Mouse (Mus musculus) ES-Bruce4 (cell line): ENCODE data around the gene Appl1. TPM values are rescaled to one million over a fixed set of nuclear protein-coding genes. Genes with fewer than 3 reads are reported as not detected.

ENCODE experiments used
- H3K27ac ChIP-seq: 2 replicates; pipeline ENCODE4 v1.5.1; 2012; ENCODE audit warnings: low read length, inconsistent platforms; ENCODE audit not compliant: insufficient read depth
- H3K27me3 ChIP-seq: 2 replicates; pipeline ENCODE4 v1.6.1; 2012; ENCODE audit warnings: mild to moderate bottlenecking, low read length, inconsistent platforms; ENCODE audit not compliant: control insufficient read depth, poor library complexity, insufficient read depth, severe bottlenecking
- H3K36me3 ChIP-seq: 2 replicates; pipeline ENCODE4 v1.6.1; 2012; ENCODE audit warnings: inconsistent platforms, mild to moderate bottlenecking, low read length, moderate library complexity; ENCODE audit not compliant: control insufficient read depth, poor library complexity, insufficient read depth, severe bottlenecking
- H3K4me1 ChIP-seq: one replicate; pipeline ENCODE4 v1.8.1; 2011; ENCODE audit warnings: low read length; ENCODE audit not compliant: control insufficient read depth, insufficient read depth
- H3K4me3 ChIP-seq: 2 replicates; pipeline ENCODE4 v1.5.1; 2011; ENCODE audit warnings: low read depth, mild to moderate bottlenecking, low read length
- H3K9ac ChIP-seq: 2 replicates; pipeline ENCODE4 v1.6.1; 2012; ENCODE audit warnings: low read depth, mild to moderate bottlenecking, inconsistent platforms; ENCODE audit not compliant: poor library complexity, severe bottlenecking
- H3K9me3 ChIP-seq: replicated peaks from 2 replicates; pipeline ENCODE4 v1.6.1; 2012; ENCODE audit warnings: mild to moderate bottlenecking, low read length, inconsistent platforms; ENCODE audit not compliant: control insufficient read depth, poor library complexity, insufficient read depth, severe bottlenecking
- CTCF ChIP-seq: IDR thresholded peaks from one replicate; pipeline ENCODE4 v1.8.1; 2011; ENCODE audit warnings: low read depth, low read length
- EP300 ChIP-seq: IDR thresholded peaks from 2 replicates; pipeline ENCODE4 v1.6.1; 2011; ENCODE audit warnings: low read depth, low read length; ENCODE audit not compliant: insufficient read depth
- POLR2A ChIP-seq: IDR thresholded peaks from one replicate; pipeline ENCODE4 v1.8.1; 2011; ENCODE audit warnings: low read length; ENCODE audit not compliant: insufficient read depth
- polyA plus RNA-seq: library from polyadenylated mRNA; stranded (reverse); fragments of >200 nt; gene quantifications from 2 replicates; pipeline ENCODE4 v1.2.4, GENCODE M21; 2011; ENCODE audit warnings: low read depth; ENCODE audit not compliant: missing spikeins, insufficient read depth, insufficient read length

Gene Appl1
- polyA plus RNA-seq, 1 experiment = 67.3 TPM

DNA sequence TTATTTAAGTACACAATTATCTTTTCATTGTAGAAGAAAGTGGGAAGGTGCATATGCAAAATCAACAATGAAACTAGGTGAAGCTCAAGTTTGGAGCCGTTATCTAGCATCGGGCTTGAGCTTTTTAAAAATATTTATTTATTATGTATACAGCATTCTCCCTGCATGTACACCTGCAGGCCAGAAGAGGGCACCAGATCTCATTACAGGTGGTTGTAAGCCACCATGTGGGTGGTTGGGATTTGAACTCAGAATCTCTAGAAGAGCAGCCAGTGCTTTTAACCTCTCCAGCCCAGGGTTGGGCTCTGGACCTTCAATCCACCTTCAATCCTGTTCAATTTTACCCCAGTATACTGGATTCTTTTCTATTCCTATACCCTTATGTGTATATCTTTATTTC is 17.7 kb upstream of the Appl1 start:
- peaks cover 2% of the 10 kb centered on the region for H3K4me1 ChIP-seq
- no peak overlapping the region for H3K27ac ChIP-seq
- no peak overlapping the region for H3K4me3 ChIP-seq
- TF ChIP-seq POLR2A (no peak), CTCF (peak; percentile 16), EP300 (no peak)
- H3K36me3 ChIP-seq = no peaks in the 10 kb centered on the region
- H3K27me3 ChIP-seq = no peaks in the 10 kb centered on the region
- H3K9me3 ChIP-seq = 0 out of 2 replicates have a peak, but pooled peaks cover 4% of the 10 kb centered on the region
- no peak overlapping the region for H3K9ac ChIP-seq

DNA sequence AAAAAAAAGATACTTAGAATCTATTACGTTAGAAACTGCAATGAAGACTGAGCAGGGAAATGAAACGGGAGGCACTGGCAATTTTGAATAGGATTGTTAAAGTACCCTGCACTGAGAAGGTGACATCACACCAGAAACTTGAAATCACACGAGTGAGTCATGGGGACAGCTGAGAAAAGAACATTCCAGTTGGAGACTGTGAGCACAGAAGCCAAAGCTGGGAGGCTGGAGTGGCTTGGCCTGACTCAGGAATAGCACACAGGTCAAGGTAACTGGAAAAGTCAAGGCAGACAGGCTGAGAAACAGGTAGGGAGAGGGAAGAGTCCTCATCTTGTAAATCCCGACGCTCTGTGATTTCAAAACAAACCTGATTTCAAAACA is 11.1 kb upstream of the Appl1 start:
- no peak overlapping the region for H3K27ac ChIP-seq
- no peak overlapping the region for H3K9ac ChIP-seq
- H3K36me3 ChIP-seq = no peaks in the 10 kb centered on the region
- TF ChIP-seq CTCF (no peak), EP300 (no peak), POLR2A (no peak)
- no peaks in the 10 kb centered on the region for H3K4me1 ChIP-seq
- 0 out of 2 replicates have a peak, but pooled peaks cover 4% of the 10 kb centered on the region for H3K9me3 ChIP-seq
- no peaks in the 10 kb centered on the region for H3K27me3 ChIP-seq
- no peak overlapping the region for H3K4me3 ChIP-seq

GRCm38 (mm10) chr14:26981494-26982149 is 10.6 kb upstream of the Appl1 start:
- peak overlapping the region; percentile 42; the same call in 1 of the 2 replicates for H3K4me3 ChIP-seq
- no peaks in the 10 kb centered on the region for H3K27me3 ChIP-seq
- H3K9ac ChIP-seq = no peak overlapping the region
- no peak overlapping the region; the same call in 1 of the 2 replicates for H3K27ac ChIP-seq
- H3K4me1 ChIP-seq = no peaks in the 10 kb centered on the region
- 0 out of 2 replicates have a peak, but pooled peaks cover 4% of the 10 kb centered on the region for H3K9me3 ChIP-seq
- TF ChIP-seq EP300 (no peak), CTCF (no peak), POLR2A (no peak)
- no peaks in the 10 kb centered on the region for H3K36me3 ChIP-seq

DNA sequence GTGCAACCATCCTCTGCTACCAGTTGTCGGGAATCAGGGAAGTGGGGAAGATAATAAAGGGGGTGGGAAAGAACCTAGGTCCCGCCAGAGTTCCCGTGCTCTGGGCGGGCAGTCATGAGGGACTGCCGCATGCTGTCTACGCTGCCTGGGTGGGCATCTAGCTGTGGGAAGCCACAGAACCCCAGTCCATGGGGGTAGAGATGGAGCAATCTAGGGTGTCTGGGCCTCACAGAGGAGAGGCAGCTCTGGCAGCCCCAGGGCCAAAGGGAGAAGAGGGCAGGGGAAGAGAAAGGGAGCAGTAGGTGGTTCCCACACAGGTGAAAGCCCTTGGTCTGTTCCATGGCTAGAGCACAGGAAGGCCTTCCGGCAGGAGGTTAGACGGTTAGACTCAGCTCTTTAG is 10.0 kb upstream of the Appl1 start:
- Histone ChIP-seq H3K27ac (no peak overlapping the region), H3K27me3 (no peaks in the 10 kb centered on the region), H3K4me1 (no peaks in the 10 kb centered on the region), H3K36me3 (no peaks in the 10 kb centered on the region), H3K9ac (no peak overlapping the region), H3K9me3 (0 out of 2 replicates have a peak, but pooled peaks cover 4% of the 10 kb centered on the region), H3K4me3 (no peak overlapping the region; the same call in 1 of the 2 replicates)
- no peak for TF ChIP-seq POLR2A
- TF ChIP-seq CTCF = no peak
- TF ChIP-seq EP300 = no peak

DNA sequence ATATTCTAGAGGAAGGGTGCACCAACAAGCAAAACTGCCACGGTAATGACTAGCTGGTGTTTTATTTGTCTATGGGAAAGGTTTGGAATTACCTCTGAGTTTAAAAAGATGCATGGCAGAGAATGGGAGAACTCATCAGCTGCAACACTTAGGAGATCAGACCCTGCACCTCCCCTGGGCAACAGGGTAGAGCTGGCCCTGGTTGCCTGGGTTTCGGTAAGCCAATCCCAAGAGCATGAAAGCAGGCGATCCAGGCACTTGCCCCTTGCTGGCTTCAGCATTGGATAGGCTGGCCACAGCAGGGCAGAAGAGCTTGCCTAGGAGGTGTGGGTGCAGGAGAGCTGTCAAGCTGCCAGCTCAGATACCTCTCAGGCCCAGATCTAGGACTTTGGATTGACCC is 8.8 kb upstream of the Appl1 start:
- no peaks in the 10 kb centered on the region for H3K9me3 ChIP-seq
- no peak overlapping the region for H3K4me3 ChIP-seq
- no peaks in the 10 kb centered on the region for H3K27me3 ChIP-seq
- H3K36me3 ChIP-seq = no peaks in the 10 kb centered on the region
- H3K9ac ChIP-seq = no peak overlapping the region
- no peak for TF ChIP-seq POLR2A
- no peak for TF ChIP-seq EP300
- no peak for TF ChIP-seq CTCF
- H3K4me1 ChIP-seq = no peaks in the 10 kb centered on the region
- H3K27ac ChIP-seq = no peak overlapping the region

DNA sequence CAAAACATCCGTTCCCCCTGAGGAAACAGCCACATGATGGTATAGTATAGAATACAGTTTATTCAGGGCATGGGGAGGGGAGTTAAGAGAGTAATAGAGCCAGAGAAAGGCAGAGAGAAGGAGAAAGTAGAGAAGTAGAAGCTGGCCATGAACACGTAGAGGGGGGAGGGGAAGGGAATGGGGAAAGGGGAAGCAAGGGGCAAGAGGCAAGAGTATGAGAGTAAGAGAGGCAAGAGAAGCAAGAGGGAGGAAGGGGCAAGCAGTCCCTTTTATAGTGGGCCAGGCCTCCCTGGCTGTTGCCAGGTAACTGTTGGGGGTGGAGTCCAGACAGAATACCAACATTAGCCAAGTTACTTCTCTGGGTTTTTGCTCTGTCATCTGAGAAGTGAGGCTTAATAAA is 6.5 kb upstream of the Appl1 start:
- H3K4me1 ChIP-seq = no peaks in the 10 kb centered on the region
- H3K9ac ChIP-seq = no peak overlapping the region
- no peak overlapping the region for H3K4me3 ChIP-seq
- H3K27me3 ChIP-seq = no peaks in the 10 kb centered on the region
- no peaks in the 10 kb centered on the region for H3K9me3 ChIP-seq
- H3K36me3 ChIP-seq = no peaks in the 10 kb centered on the region
- TF ChIP-seq CTCF = no peak
- no peak for TF ChIP-seq POLR2A
- TF ChIP-seq EP300 = no peak
- no peak overlapping the region for H3K27ac ChIP-seq
